ENCODE assay signal across 8 mouse cellular contexts in the genomic region with DNA sequence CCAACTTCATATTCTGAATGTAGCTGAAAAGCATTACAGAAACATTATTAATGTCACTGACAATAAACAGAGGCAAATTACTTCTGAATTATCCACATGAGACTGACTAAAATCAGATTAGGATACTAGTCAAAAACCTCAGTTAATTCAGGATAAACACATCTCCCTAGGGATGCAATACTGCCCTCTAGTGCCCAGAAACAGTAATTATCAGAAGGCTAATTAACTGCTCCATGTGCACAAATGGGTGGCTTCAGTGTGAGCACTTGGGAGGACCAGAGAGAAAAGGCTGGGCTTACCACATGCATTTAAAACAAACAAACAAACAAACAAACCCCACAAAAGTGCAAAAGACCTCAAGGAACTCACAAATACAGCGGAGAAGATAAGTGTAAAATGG.
A peak's percentile ranks its signal among the peaks of the same experiment; 100 is the strongest.
DNase-seq lines count a peak whose midpoint lies in the region; ATAC-seq and TF ChIP-seq lines count a peak whose summit lies in the region.

No protein-coding gene starts in this region.

- no peaks in the 10 kb centered on the region for H3K36me3 ChIP-seq in heart, postnatal 0 days (replicated peaks; ENCODE audit: control insufficient read depth, insufficient read depth, low read length)
- H3K36me3 ChIP-seq in midbrain, embryonic 16.5 days (ENCODE audit: control insufficient read depth, insufficient read depth, low read length) = no peaks in the 10 kb centered on the region
- no peaks in the 10 kb centered on the region for H3K36me3 ChIP-seq in midbrain, embryonic 15.5 days (replicated peaks)

- no peak overlapping the region for H3K4me3 ChIP-seq in heart, postnatal 0 days (ENCODE audit: low read depth, low read length)
- H3K4me3 ChIP-seq in midbrain, embryonic 16.5 days (ENCODE audit: low read depth, low read length) = no peak overlapping the region
- no peak overlapping the region for H3K4me3 ChIP-seq in midbrain, embryonic 15.5 days

- H3K9ac ChIP-seq in heart, postnatal 0 days (replicated peaks; ENCODE audit: low read depth, low read length) = no peak overlapping the region
- H3K9ac ChIP-seq in midbrain, embryonic 16.5 days (ENCODE audit: low read depth, low read length) = no peak overlapping the region
- H3K9ac ChIP-seq in midbrain, embryonic 15.5 days = no peak overlapping the region

- TF ChIP-seq POLR2A in brain, embryonic 14.5 days (IDR thresholded peaks at IDR 0.05; ENCODE audit: borderline replicate concordance, extremely low read depth, insufficient read depth, insufficient read length, poor library complexity, severe bottlenecking) = no peak

- TF ChIP-seq CTCF in heart, postnatal 0 days (IDR thresholded peaks at IDR 0.05; ENCODE audit: low read depth) = peak; percentile 76
- peak; percentile 52; the same call in 1 of the 2 replicates for TF ChIP-seq CTCF in brain, embryonic 14.5 days (IDR thresholded peaks at IDR 0.05; ENCODE audit: borderline replicate concordance, extremely low read depth, insufficient read depth, insufficient read length)

- H3K4me2 ChIP-seq in heart, postnatal 0 days (ENCODE audit: low read depth, low read length) = no peak overlapping the region
- no peak overlapping the region for H3K4me2 ChIP-seq in midbrain, embryonic 16.5 days (ENCODE audit: low read length)
- no peak overlapping the region for H3K4me2 ChIP-seq in midbrain, embryonic 15.5 days

- TF ChIP-seq EP300 in heart, postnatal 0 days (IDR thresholded peaks at IDR 0.05; ENCODE audit: low read depth) = no peak

- H3K27ac ChIP-seq in heart, postnatal 0 days (ENCODE audit: low read depth) = no peak overlapping the region
- no peak overlapping the region for H3K27ac ChIP-seq in midbrain, embryonic 16.5 days (ENCODE audit: low read length)
- no peak overlapping the region for H3K27ac ChIP-seq in midbrain, embryonic 15.5 days

- 53% methylated on average over 1 of the region's 1 CpGs for WGBS in heart, postnatal 0 days
- WGBS in midbrain, embryonic 16.5 days = 45% methylated on average over 1 of the region's 1 CpGs
- 40% methylated on average over 1 of the region's 1 CpGs for WGBS in midbrain, embryonic 15.5 days

- 0 out of 2 replicates have a peak, but pooled peaks cover 4% of the 10 kb centered on the region for H3K27me3 ChIP-seq in heart, postnatal 0 days (ENCODE audit: control insufficient read depth, insufficient read depth, low read length)
- H3K27me3 ChIP-seq in midbrain, embryonic 16.5 days (ENCODE audit: control insufficient read depth, insufficient read depth, low read depth, low read length) = no peaks in the 10 kb centered on the region
- H3K27me3 ChIP-seq in midbrain, embryonic 15.5 days (replicated peaks) = no peaks in the 10 kb centered on the region

- intact Hi-C loops in heart, postnatal 36 days (cut with DNase I) = loop anchor here (2.0 kb wide), 1 partner anchor 37 kb away; no protein-coding TSS in a partner anchor

- ATAC-seq in heart, postnatal 0 days (ENCODE audit: insufficient read depth, low read depth) = no peak
- ATAC-seq in midbrain, embryonic 16.5 days = no peak
- ATAC-seq in midbrain, embryonic 15.5 days (replicated peaks) = no peak

- DNase-seq in heart, postnatal 0 days (ENCODE audit: low spot score) = no peak
- no peak for DNase-seq in heart, postnatal 36 days
- DNase-seq in ovary, postnatal 14 days (ENCODE audit: low spot score) = peak; percentile 38
- DNase-seq in ovary, postnatal 10 days (ENCODE audit: low spot score) = no peak
- peak; percentile 65 for DNase-seq in brain, embryonic 14.5 days (ENCODE audit: low read depth)
- DNase-seq in lung, postnatal 25 days (ENCODE audit: low spot score) = peak; percentile 53

- H3K4me1 ChIP-seq in heart, postnatal 0 days (ENCODE audit: control insufficient read depth, insufficient read depth) = peaks cover 28% of the 10 kb centered on the region
- H3K4me1 ChIP-seq in midbrain, embryonic 16.5 days (ENCODE audit: control insufficient read depth, insufficient read depth, low read length) = peaks cover 13% of the 10 kb centered on the region
- peaks cover 15% of the 10 kb centered on the region for H3K4me1 ChIP-seq in midbrain, embryonic 15.5 days

- no peaks in the 10 kb centered on the region for H3K9me3 ChIP-seq in heart, postnatal 0 days (replicated peaks; ENCODE audit: control insufficient read depth, low read length)
- H3K9me3 ChIP-seq in midbrain, embryonic 16.5 days (replicated peaks; ENCODE audit: control insufficient read depth, low read length, poor library complexity, severe bottlenecking) = no peaks in the 10 kb centered on the region; the same call in 1 of the 2 replicates
- no peaks in the 10 kb centered on the region for H3K9me3 ChIP-seq in midbrain, embryonic 15.5 days

Comparison
In these comparisons a context has a peak if more than half of its experiments do, and no peak if none do; other contexts are left out.
1. DNase-seq: peak in ovary, postnatal 14 days (single experiment), brain, embryonic 14.5 days (single experiment) and lung, postnatal 25 days (single experiment); none in heart, postnatal 0 days (single experiment), heart, postnatal 36 days (0 of 2) and ovary, postnatal 10 days (single experiment).